ENCODE assay signal across 8 mouse cellular contexts in genomic region chr16:30475633-30476461, GRCm38 (mm10).
A peak's percentile ranks its signal among the peaks of the same experiment; 100 is the strongest.
DNase-seq lines count a peak whose midpoint lies in the region; ATAC-seq and TF ChIP-seq lines count a peak whose summit lies in the region.

No protein-coding gene starts in this region.

- H3K4me1 ChIP-seq in heart, embryonic 13.5 days: peaks cover 24% of the 10 kb centered on the region
- H3K4me1 ChIP-seq in limb, embryonic 14.5 days (ENCODE audit: control insufficient read depth, insufficient read depth, low read length): no peaks in the 10 kb centered on the region
- H3K4me1 ChIP-seq in intestine, postnatal 0 days (replicated peaks; ENCODE audit: control insufficient read depth, insufficient read depth, low read length): peaks cover 4% of the 10 kb centered on the region; the same call in 1 of the 2 replicates

- no peak overlapping the region for H3K4me3 ChIP-seq in heart, embryonic 13.5 days
- no peak overlapping the region for H3K4me3 ChIP-seq in limb, embryonic 14.5 days (replicated peaks; ENCODE audit: low read length)
- no peak overlapping the region for H3K4me3 ChIP-seq in intestine, postnatal 0 days (ENCODE audit: low read depth, low read length)

- TF ChIP-seq POLR2A in limb, embryonic 14.5 days (IDR thresholded peaks at IDR 0.05; ENCODE audit: borderline replicate concordance, extremely low read depth, insufficient read depth, insufficient read length): no peak

- no peaks in the 10 kb centered on the region for H3K27me3 ChIP-seq in heart, embryonic 13.5 days (replicated peaks)
- no peaks in the 10 kb centered on the region for H3K27me3 ChIP-seq in limb, embryonic 14.5 days (ENCODE audit: control insufficient read depth, insufficient read depth, low read length)
- no peaks in the 10 kb centered on the region for H3K27me3 ChIP-seq in intestine, postnatal 0 days (replicated peaks; ENCODE audit: control insufficient read depth, insufficient read depth, low read length)

- peak overlapping the region; percentile 78 for H3K27ac ChIP-seq in heart, embryonic 13.5 days (replicated peaks)
- no peak overlapping the region for H3K27ac ChIP-seq in limb, embryonic 14.5 days (replicated peaks; ENCODE audit: low read depth, low read length)
- H3K27ac ChIP-seq in intestine, postnatal 0 days (ENCODE audit: low read depth, low read length): no peak overlapping the region

- H3K36me3 ChIP-seq in heart, embryonic 13.5 days: no peaks in the 10 kb centered on the region
- no peaks in the 10 kb centered on the region for H3K36me3 ChIP-seq in limb, embryonic 14.5 days (ENCODE audit: control insufficient read depth, insufficient read depth, low read length)
- H3K36me3 ChIP-seq in intestine, postnatal 0 days (ENCODE audit: control insufficient read depth, insufficient read depth): no peaks in the 10 kb centered on the region

- no peak overlapping the region for H3K9ac ChIP-seq in heart, embryonic 13.5 days
- H3K9ac ChIP-seq in limb, embryonic 14.5 days (ENCODE audit: low read depth, low read length, severe bottlenecking): no peak overlapping the region
- H3K9ac ChIP-seq in intestine, postnatal 0 days (ENCODE audit: low read depth, low read length): no peak overlapping the region

- 26% methylated on average over 10 of the region's 10 CpGs for WGBS in heart, embryonic 13.5 days
- WGBS in limb, embryonic 14.5 days: 54% methylated on average over 10 of the region's 10 CpGs
- 67% methylated on average over 10 of the region's 10 CpGs for WGBS in intestine, postnatal 0 days

- H3K4me2 ChIP-seq in heart, embryonic 13.5 days: peak overlapping the region; percentile 46
- H3K4me2 ChIP-seq in limb, embryonic 14.5 days (replicated peaks; ENCODE audit: low read depth, low read length, severe bottlenecking): no peak overlapping the region
- no peak overlapping the region for H3K4me2 ChIP-seq in intestine, postnatal 0 days (replicated peaks; ENCODE audit: low read depth)

- DNase-seq in frontal cortex, postnatal 25 days (ENCODE audit: low spot score in 2 of 2): no peak
- DNase-seq in brain, embryonic 18.5 days (ENCODE audit: low read depth, low spot score): peak; percentile 14
- no peak for DNase-seq in limb, embryonic 14.5 days (ENCODE audit: low spot score)
- no peak for DNase-seq in spleen, adult 18-20 months

- TF ChIP-seq CTCF in intestine, postnatal 0 days (IDR thresholded peaks at IDR 0.05; ENCODE audit: low read depth): no peak

- ATAC-seq in frontal cortex, adult (ENCODE audit: low TSS enrichment): peak; percentile 65
- ATAC-seq in heart, embryonic 13.5 days (ENCODE audit: extremely low read depth, insufficient number of reproducible peaks, low FRiP score, low TSS enrichment): no peak
- ATAC-seq in limb, embryonic 14.5 days (ENCODE audit: low FRiP score, low read depth): peak; percentile 47; the same call in 1 of the 2 replicates
- no peak for ATAC-seq in intestine, postnatal 0 days
- no peak for ATAC-seq in erythroblast, adult 5-6 weeks (replicated peaks; ENCODE audit: low FRiP score, poor library complexity, severe bottlenecking)

- H3K9me3 ChIP-seq in heart, embryonic 13.5 days: peaks cover 10% of the 10 kb centered on the region
- H3K9me3 ChIP-seq in limb, embryonic 14.5 days (ENCODE audit: control insufficient read depth, low read length): peaks cover 8% of the 10 kb centered on the region
- H3K9me3 ChIP-seq in intestine, postnatal 0 days (ENCODE audit: control insufficient read depth): 0 out of 2 replicates have a peak, but pooled peaks cover 4% of the 10 kb centered on the region

Comparison
In these comparisons a context has a peak if more than half of its experiments do, and no peak if none do; other contexts are left out.
1. ATAC-seq: peak in frontal cortex, adult (single experiment) and limb, embryonic 14.5 days (single experiment); none in heart, embryonic 13.5 days (single experiment), intestine, postnatal 0 days (single experiment) and erythroblast, adult 5-6 weeks (single experiment).